13 mouse cellular contexts compared by ENCODE assay signal in the genomic region with DNA sequence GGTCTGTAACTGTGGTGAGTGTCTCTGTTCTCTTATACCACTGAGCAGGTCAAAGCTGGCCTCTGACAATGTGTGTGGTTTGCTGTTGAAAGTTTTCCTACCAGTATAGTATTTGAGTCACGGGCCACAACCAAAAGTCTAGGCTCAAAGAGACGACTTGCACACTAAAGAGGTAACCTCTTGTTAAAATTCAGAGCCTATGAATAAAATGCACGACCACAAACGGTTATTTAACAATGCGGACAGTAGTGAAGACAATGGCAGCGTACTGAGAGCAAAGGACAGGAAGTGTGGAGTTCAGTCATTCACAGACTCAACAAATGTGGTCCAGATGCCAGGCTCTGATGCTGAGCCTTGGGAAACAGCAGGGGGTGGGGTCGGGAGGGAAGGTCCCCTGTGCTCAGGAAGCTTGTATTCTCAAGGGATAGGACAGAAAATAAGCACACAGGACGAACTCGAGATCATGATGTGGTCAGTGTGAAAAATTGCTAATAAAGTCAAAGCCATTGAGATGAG.
DNase-seq lines count a peak whose midpoint lies in the region; ATAC-seq and TF ChIP-seq lines count a peak whose summit lies in the region.
"Had no signal": no experiment of that assay in that cellular context is flagged by ENCODE, and none has a peak within 500 bp of the region (broad histone marks: within the 10 kb centered on the region; RNA-seq: fewer than 3 reads in every experiment).

No protein-coding gene starts in this region.

- H3K27me3 ChIP-seq in heart, embryonic 15.5 days = no peaks in the 10 kb centered on the region
- no peaks in the 10 kb centered on the region for H3K27me3 ChIP-seq in ES-Bruce4 (ENCODE audit: control insufficient read depth, insufficient read depth, low read length, poor library complexity, severe bottlenecking)
- H3K27me3 ChIP-seq in embryonic facial prominence, embryonic 14.5 days (replicated peaks; ENCODE audit: control insufficient read depth, insufficient read depth, low read length) = no peaks in the 10 kb centered on the region
- H3K27me3 ChIP-seq: forebrain, embryonic 13.5 days had no signal

- H3K9ac ChIP-seq in heart, embryonic 15.5 days = no peak overlapping the region
- H3K9ac ChIP-seq in ES-Bruce4 (ENCODE audit: low read depth, poor library complexity, severe bottlenecking) = no peak overlapping the region
- no peak overlapping the region for H3K9ac ChIP-seq in embryonic facial prominence, embryonic 14.5 days (ENCODE audit: low read depth, low read length)
- H3K9ac ChIP-seq: forebrain, embryonic 13.5 days had no signal

- no peaks in the 10 kb centered on the region for H3K36me3 ChIP-seq in heart, embryonic 15.5 days
- H3K36me3 ChIP-seq in ES-Bruce4 (ENCODE audit: control insufficient read depth, insufficient read depth, low read length, poor library complexity, severe bottlenecking) = no peaks in the 10 kb centered on the region
- no peaks in the 10 kb centered on the region for H3K36me3 ChIP-seq in embryonic facial prominence, embryonic 14.5 days (ENCODE audit: control insufficient read depth, insufficient read depth, low read length)

- WGBS in heart, embryonic 15.5 days = 56% methylated on average over 9 of the region's 9 CpGs
- 31% methylated on average over 9 of the region's 9 CpGs for WGBS in embryonic facial prominence, embryonic 14.5 days

- H3K9me3 ChIP-seq in heart, embryonic 15.5 days (replicated peaks) = no peaks in the 10 kb centered on the region
- H3K9me3 ChIP-seq in ES-Bruce4 (replicated peaks; ENCODE audit: control insufficient read depth, insufficient read depth, low read length, poor library complexity, severe bottlenecking) = no peaks in the 10 kb centered on the region
- H3K9me3 ChIP-seq in embryonic facial prominence, embryonic 14.5 days (ENCODE audit: control insufficient read depth, low read length) = no peaks in the 10 kb centered on the region
- H3K9me3 ChIP-seq: forebrain, embryonic 13.5 days had no signal

- H3K27ac ChIP-seq in heart, embryonic 15.5 days = 0 out of 2 replicates have a peak overlapping the region, but pooled peaks have one; percentile 3
- H3K27ac ChIP-seq in ES-Bruce4 (ENCODE audit: insufficient read depth, low read length) = no peak overlapping the region
- peak overlapping the region; percentile 30 for H3K27ac ChIP-seq in embryonic facial prominence, embryonic 14.5 days (replicated peaks; ENCODE audit: low read depth, low read length)
- H3K27ac ChIP-seq: forebrain, embryonic 13.5 days had no signal

- no peak overlapping the region for H3K4me3 ChIP-seq in heart, embryonic 15.5 days
- no peak overlapping the region for H3K4me3 ChIP-seq in ES-Bruce4 (ENCODE audit: low read depth, low read length)
- H3K4me3 ChIP-seq in embryonic facial prominence, embryonic 14.5 days (ENCODE audit: low read depth, low read length) = no peak overlapping the region
- H3K4me3 ChIP-seq: forebrain, embryonic 13.5 days had no signal

- peaks cover 34% of the 10 kb centered on the region for H3K4me1 ChIP-seq in heart, embryonic 15.5 days (replicated peaks)
- peaks cover 8% of the 10 kb centered on the region for H3K4me1 ChIP-seq in ES-Bruce4 (ENCODE audit: control insufficient read depth, insufficient read depth, low read length)
- peaks cover 35% of the 10 kb centered on the region for H3K4me1 ChIP-seq in embryonic facial prominence, embryonic 14.5 days (ENCODE audit: control insufficient read depth, insufficient read depth, low read length)

- no peak for TF ChIP-seq CTCF in ES-Bruce4 (IDR thresholded peaks at IDR 0.05; ENCODE audit: low read depth, low read length)

- H3K4me2 ChIP-seq in heart, embryonic 15.5 days = no peak overlapping the region
- no peak overlapping the region for H3K4me2 ChIP-seq in embryonic facial prominence, embryonic 14.5 days (ENCODE audit: low read depth, low read length)
- H3K4me2 ChIP-seq: forebrain, embryonic 13.5 days; liver, embryonic 11.5 days had no signal

- peak; percentile 77 for TF ChIP-seq EP300 in ES-Bruce4 (IDR thresholded peaks at IDR 0.05; ENCODE audit: insufficient read depth, low read depth, low read length)

- DNase-seq in heart, adult 11 months = no peak
- DNase-seq in 3134 (ENCODE audit: extremely low read depth, insufficient read length, low spot score) = peak; percentile 62
- DNase-seq in embryonic facial prominence, embryonic 14.5 days (ENCODE audit: low spot score) = no peak
- DNase-seq in right cerebral cortex, postnatal 4 days = no peak
- no peak for DNase-seq in urinary bladder, adult 2 months (ENCODE audit: low spot score)
- DNase-seq: cerebellum, adult 11 months; heart, postnatal 4 days; right cerebral cortex, postnatal 14 days had no signal

- no peak for ATAC-seq in heart, embryonic 15.5 days (replicated peaks; ENCODE audit: insufficient number of reproducible peaks, insufficient read depth, low FRiP score, low read depth)
- no peak for ATAC-seq in embryonic facial prominence, embryonic 14.5 days (ENCODE audit: low read depth)
- ATAC-seq: forebrain, embryonic 13.5 days; intestine, postnatal 0 days had no signal

- TF ChIP-seq POLR2A in ES-Bruce4 (IDR thresholded peaks at IDR 0.05; ENCODE audit: insufficient read depth, low read length) = no peak
